Mouse (Mus musculus) brain, embryonic 18.5 days (tissue): ENCODE measurements around the gene Gprc5c.

Source experiments
- DNase-seq: peaks from one replicate; pipeline ENCODE4 v3.0.0-alpha.2; 2012; ENCODE audit warnings: low read depth, low spot score

The Gprc5c gene

GRCm38 (mm10) chr11:114867361-114868235 is 16.6 kb downstream of the Gprc5c start:
- DNase-seq: no peak

- no peak for DNase-seq
Measured at GRCm38 (mm10) chr11:114868280-114868679, 17.3 kb downstream of the Gprc5c start.

GRCm38 (mm10) chr11:114869787-114870186 is 18.8 kb downstream of the Gprc5c start:
- DNase-seq: no peak

- no peak for DNase-seq
Measured at GRCm38 (mm10) chr11:114871540-114871939, 20.6 kb downstream of the Gprc5c start.

GRCm38 (mm10) chr11:114873022-114873817 is 22.3 kb downstream of the Gprc5c start:
- DNase-seq: no peak

GRCm38 (mm10) chr11:114874226-114875145 is 23.5 kb downstream of the Gprc5c start:
- DNase-seq: no peak

- DNase-seq: no peak
Measured at GRCm38 (mm10) chr11:114875301-114875801, 24.4 kb downstream of the Gprc5c start.

GRCm38 (mm10) chr11:114876176-114876575 is 25.2 kb downstream of the Gprc5c start:
- DNase-seq: no peak

- DNase-seq: no peak
Measured at GRCm38 (mm10) chr11:114876621-114877020, 25.7 kb downstream of the Gprc5c start.

- peak; percentile 12 for DNase-seq
Measured at GRCm38 (mm10) chr11:114877145-114877544, 26.2 kb downstream of the Gprc5c start.

GRCm38 (mm10) chr11:114879666-114880065 is 28.7 kb downstream of the Gprc5c start:
- no peak for DNase-seq

GRCm38 (mm10) chr11:114880185-114880584 is 29.2 kb downstream of the Gprc5c start:
- no peak for DNase-seq

- DNase-seq: no peak
Measured at GRCm38 (mm10) chr11:114880589-114880988, 29.6 kb downstream of the Gprc5c start.

GRCm38 (mm10) chr11:114883251-114883789 is 32.4 kb downstream of the Gprc5c start:
- no peak for DNase-seq

GRCm38 (mm10) chr11:114884380-114885100 is 33.6 kb downstream of the Gprc5c start:
- DNase-seq: no peak

GRCm38 (mm10) chr11:114889991-114890518 is 39.1 kb downstream of the Gprc5c start, which contains the start of gene Cd300a:
TSS of gene Cd300a (plus strand) at chr11:114890041.
- DNase-seq: no peak

GRCm38 (mm10) chr11:114890542-114890941 is 39.6 kb downstream of the Gprc5c start:
- DNase-seq: no peak

GRCm38 (mm10) chr11:114896085-114896484 is 45.1 kb downstream of the Gprc5c start:
- DNase-seq: no peak

- DNase-seq: no peak
Measured at GRCm38 (mm10) chr11:114898026-114898425, 47.1 kb downstream of the Gprc5c start.

- no peak for DNase-seq
Measured at GRCm38 (mm10) chr11:114903224-114903623, 52.3 kb downstream of the Gprc5c start.
